ENCODE assay signal across 12 mouse cellular contexts in the genomic region with DNA sequence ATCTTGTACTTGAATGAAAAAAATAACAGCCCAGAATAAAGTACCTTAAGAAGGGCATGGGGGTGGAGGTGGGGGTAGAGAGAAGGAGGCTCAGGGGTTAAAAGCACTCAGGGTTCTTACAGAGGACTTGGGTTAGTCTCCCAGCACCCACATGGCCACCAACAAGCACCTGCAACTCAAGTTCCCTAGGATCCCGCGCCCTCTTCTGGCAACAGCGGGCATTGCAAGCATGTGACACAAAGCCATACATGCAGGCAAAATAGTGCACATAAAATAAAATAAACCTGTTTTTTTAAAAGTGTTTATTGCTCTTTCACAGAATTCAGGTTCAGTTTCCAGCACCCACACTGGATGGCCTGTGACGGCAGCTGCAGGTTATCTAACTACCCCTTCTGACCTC. TPM values are rescaled to one million over a fixed set of nuclear protein-coding genes. Genes with fewer than 3 reads are reported as not detected.
DNase-seq lines count a peak whose midpoint lies in the region; ATAC-seq lines count a peak whose summit lies in the region.
"Had no signal": no experiment of that assay in that cellular context is flagged by ENCODE, and none has a peak within 500 bp of the region (broad histone marks: within the 10 kb centered on the region; RNA-seq: fewer than 3 reads in every experiment).

No protein-coding gene starts in this region.

- peak; percentile 25 for DNase-seq in hindbrain, embryonic 11.5 days (ENCODE audit: low spot score)
- peak; percentile 6 to 22 for DNase-seq in thymus, postnatal 10 days (ENCODE audit: low spot score in 2 of 2)
- no peak for DNase-seq in thymus, adult 18-20 months
- peak; percentile 53 for DNase-seq in induced T-regulatory cell, adult 2 months (ENCODE audit: low read depth)
- DNase-seq in thymus, postnatal 4 days: peak; percentile 57
- no peak for DNase-seq in layer of hippocampus, adult 8-10 months (ENCODE audit: low spot score in 2 of 2)
- no peak for DNase-seq in left cerebral cortex, postnatal 4 days
- DNase-seq: cerebellum, postnatal 36 days had no signal

- no peaks in the 10 kb centered on the region for H3K36me3 ChIP-seq in hindbrain, embryonic 11.5 days (ENCODE audit: control insufficient read depth, insufficient read depth, low read length)
- peaks cover 20% of the 10 kb centered on the region for H3K36me3 ChIP-seq in hindbrain, embryonic 13.5 days

- H3K4me2 ChIP-seq in hindbrain, embryonic 11.5 days (replicated peaks; ENCODE audit: low read depth, low read length): no peak overlapping the region
- no peak overlapping the region for H3K4me2 ChIP-seq in hindbrain, embryonic 13.5 days
- H3K4me2 ChIP-seq: forebrain, embryonic 15.5 days; hindbrain, embryonic 12.5 days had no signal

- no peaks in the 10 kb centered on the region for H3K27me3 ChIP-seq in hindbrain, embryonic 11.5 days (ENCODE audit: control insufficient read depth, insufficient read depth, low read length)
- no peaks in the 10 kb centered on the region for H3K27me3 ChIP-seq in hindbrain, embryonic 13.5 days
- H3K27me3 ChIP-seq: forebrain, embryonic 15.5 days; hindbrain, embryonic 12.5 days had no signal

- no peaks in the 10 kb centered on the region for H3K9me3 ChIP-seq in hindbrain, embryonic 11.5 days (ENCODE audit: control insufficient read depth, low read length)
- no peaks in the 10 kb centered on the region for H3K9me3 ChIP-seq in hindbrain, embryonic 13.5 days
- H3K9me3 ChIP-seq: forebrain, embryonic 15.5 days; hindbrain, embryonic 12.5 days had no signal

- no peak overlapping the region for H3K4me3 ChIP-seq in hindbrain, embryonic 11.5 days (ENCODE audit: low read depth, low read length)
- H3K4me3 ChIP-seq in hindbrain, embryonic 13.5 days: no peak overlapping the region
- H3K4me3 ChIP-seq: forebrain, embryonic 15.5 days; hindbrain, embryonic 12.5 days; megakaryocyte, embryonic 14.5 days had no signal

- H3K4me1 ChIP-seq in hindbrain, embryonic 11.5 days (replicated peaks; ENCODE audit: control insufficient read depth, insufficient read depth, low read length): no peaks in the 10 kb centered on the region
- peaks cover 30% of the 10 kb centered on the region for H3K4me1 ChIP-seq in hindbrain, embryonic 13.5 days (replicated peaks)
- H3K4me1 ChIP-seq: megakaryocyte, embryonic 14.5 days had no signal

- no peak overlapping the region for H3K9ac ChIP-seq in hindbrain, embryonic 11.5 days (ENCODE audit: low read depth, low read length)
- H3K9ac ChIP-seq in hindbrain, embryonic 13.5 days: no peak overlapping the region
- H3K9ac ChIP-seq: forebrain, embryonic 15.5 days; hindbrain, embryonic 12.5 days had no signal

- intact Hi-C loops in left cerebral cortex, postnatal 4 days (cut with DNase I): no loop called here

- H3K27ac ChIP-seq in hindbrain, embryonic 11.5 days (ENCODE audit: low read depth, low read length): no peak overlapping the region
- H3K27ac ChIP-seq in hindbrain, embryonic 13.5 days: no peak overlapping the region
- H3K27ac ChIP-seq: forebrain, embryonic 15.5 days; hindbrain, embryonic 12.5 days had no signal

- ATAC-seq in hindbrain, embryonic 11.5 days (ENCODE audit: low FRiP score): no peak
- ATAC-seq in hindbrain, embryonic 13.5 days (ENCODE audit: low FRiP score): no peak
- ATAC-seq: forebrain, embryonic 15.5 days had no signal

- WGBS in hindbrain, embryonic 11.5 days: 41% methylated on average over 4 of the region's 4 CpGs
- 43% methylated on average over 4 of the region's 4 CpGs for WGBS in hindbrain, embryonic 13.5 days

RNA-seq across cellular contexts. Expression of a gene that starts 6.7 kb away (rescaled TPM):
- 15.8 and 26.5 TPM in 2 replicates for polyA plus RNA-seq in hindbrain, embryonic 11.5 days (2014; fragmentation: Nextera tagmentation; extraction: Ambion mirVana)
- 39.9 and 42.0 TPM in 2 replicates for polyA plus RNA-seq in hindbrain, embryonic 13.5 days (2015; fragmentation: Nextera tagmentation; extraction: Ambion mirVana)
- total RNA-seq in layer of hippocampus, adult 8-10 months (2022): 10 to 100 TPM in 3 of 4 experiments, 1 to 10 TPM in 1; 9.1 to 13.0 (median 10.6) TPM
- 10 to 100 TPM; 70.8 to 73.6 TPM for total RNA-seq in left cerebral cortex, postnatal 4 days (2021)

RNA-seq across cellular contexts. Expression of a gene that starts 56.8 kb away (rescaled TPM):
- 42.5 and 43.1 TPM in 2 replicates for polyA plus RNA-seq in hindbrain, embryonic 11.5 days (2014; fragmentation: Nextera tagmentation; extraction: Ambion mirVana)
- polyA plus RNA-seq in hindbrain, embryonic 13.5 days (2015; fragmentation: Nextera tagmentation; extraction: Ambion mirVana): 38.0 and 38.5 TPM in 2 replicates
- total RNA-seq in layer of hippocampus, adult 8-10 months (2022): 10 to 100 TPM; 32.1 to 45.4 (median 38.4) TPM
- total RNA-seq in left cerebral cortex, postnatal 4 days (2021): 10 to 100 TPM; 47.5 to 51.9 TPM

Comparison
In these comparisons a context has a peak if more than half of its experiments do, and no peak if none do; other contexts are left out.
1. DNase-seq: peak in hindbrain, embryonic 11.5 days (single experiment), thymus, postnatal 10 days (2 of 2), induced T-regulatory cell, adult 2 months (single experiment) and thymus, postnatal 4 days (single experiment); none in thymus, adult 18-20 months (0 of 2), layer of hippocampus, adult 8-10 months (0 of 2) and left cerebral cortex, postnatal 4 days (single experiment).
2. RNA of a gene that starts 6.7 kb away (total RNA-seq): 70.8 to 73.6 TPM in left cerebral cortex, postnatal 4 days; 9.1 to 13.0 TPM in layer of hippocampus, adult 8-10 months; every median in the first group is over 4 times any median in the second.